Mouse (Mus musculus) embryo, embryonic 10 days (tissue): ENCODE results near the gene Zmym6.

Experiments used
- DNase-seq: peaks from one replicate; pipeline ENCODE4 v3.0.0-alpha.2; 2015; ENCODE audit warnings: low spot score

Gene Zmym6

DNA sequence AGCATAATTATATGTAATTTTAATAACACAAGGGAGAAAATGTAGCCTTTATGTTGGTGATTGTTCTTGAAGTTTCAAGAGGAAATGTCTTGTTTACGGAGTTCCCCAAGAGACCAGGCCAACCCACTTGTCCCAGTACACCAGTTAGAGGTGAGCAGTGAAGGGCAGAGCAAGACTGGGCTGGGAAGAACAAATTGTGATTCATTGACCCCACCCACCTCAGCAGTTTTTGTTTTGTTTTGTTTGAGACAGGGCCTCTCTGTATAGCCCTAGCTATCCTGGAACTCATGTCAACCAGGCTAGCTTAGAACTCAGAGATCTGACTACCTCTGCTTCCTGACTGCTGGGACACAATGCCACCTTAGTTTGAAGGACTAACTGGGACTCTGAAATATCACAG is 47.1 kb downstream of the Zmym6 start:
- no peak for DNase-seq

DNA sequence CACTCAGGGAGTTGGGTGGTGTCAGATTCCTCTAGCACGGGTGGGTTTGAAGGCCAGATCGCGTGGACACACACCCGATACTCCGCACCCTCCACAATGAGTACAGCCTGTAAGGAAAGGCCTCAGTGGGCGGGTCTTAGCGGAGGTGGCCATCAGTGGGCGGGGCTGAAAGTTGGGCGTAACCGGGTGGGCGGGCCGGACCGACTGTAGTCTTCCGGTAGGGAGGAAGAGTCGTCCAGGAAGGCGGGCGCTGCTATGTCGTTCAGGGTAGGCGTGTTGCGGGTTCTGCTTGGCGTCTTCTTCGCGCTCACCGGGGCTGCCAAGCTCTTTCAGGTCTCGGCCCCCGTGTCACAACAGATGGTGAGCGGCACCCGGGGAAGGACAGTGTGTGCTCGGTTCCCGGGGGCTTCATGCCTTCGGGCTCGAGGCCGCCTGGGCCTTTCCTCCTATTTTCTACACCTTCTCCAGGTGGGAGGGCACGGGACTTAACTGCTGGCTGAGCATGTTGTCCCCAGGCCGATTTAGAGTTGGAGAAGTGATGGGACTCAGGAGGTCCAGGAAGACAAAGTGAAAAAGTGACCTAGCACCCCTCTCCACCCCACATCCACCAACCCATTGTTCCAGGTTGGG is 48.8 kb downstream of the Zmym6 start:
- DNase-seq: peak; percentile 95

DNA sequence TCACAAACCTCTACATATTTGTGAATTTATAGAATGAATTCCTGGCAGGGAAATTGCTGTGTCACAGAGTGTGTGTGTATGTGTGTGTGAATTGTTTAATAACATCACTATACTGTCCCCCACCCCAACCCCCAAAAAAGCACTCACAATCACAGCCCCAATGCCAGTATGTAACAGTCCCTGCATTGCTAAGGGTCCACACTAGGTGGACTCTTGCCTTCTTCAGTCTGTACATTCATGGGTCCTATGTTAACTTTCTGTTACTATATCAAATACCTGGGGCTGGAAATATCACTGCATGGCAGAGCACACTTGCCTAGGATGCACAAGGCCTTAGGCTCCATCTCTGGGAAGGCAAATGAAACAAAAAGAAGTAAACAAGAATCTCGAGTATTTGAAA is 57.5 kb downstream of the Zmym6 start:
- DNase-seq: no peak

DNA sequence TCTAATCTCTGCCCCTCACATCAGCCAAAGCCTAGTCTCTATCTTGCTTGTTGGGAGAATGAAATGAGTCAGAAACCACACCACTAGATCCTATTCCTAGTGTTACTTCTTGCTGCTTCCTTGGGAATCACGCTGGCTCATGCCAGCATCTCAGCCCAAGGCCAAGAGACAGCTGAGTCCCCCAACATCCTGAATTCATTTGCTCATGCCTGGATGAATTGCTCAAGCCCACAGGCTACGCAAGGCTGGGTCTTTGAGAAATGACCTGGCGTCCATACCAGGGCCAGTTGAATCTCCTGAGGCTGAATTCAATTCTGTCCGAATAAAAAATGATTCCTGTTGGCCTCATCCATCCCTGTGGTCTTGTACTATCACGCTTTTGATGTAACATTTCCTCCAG is 60.4 kb downstream of the Zmym6 start:
- DNase-seq: no peak

DNA sequence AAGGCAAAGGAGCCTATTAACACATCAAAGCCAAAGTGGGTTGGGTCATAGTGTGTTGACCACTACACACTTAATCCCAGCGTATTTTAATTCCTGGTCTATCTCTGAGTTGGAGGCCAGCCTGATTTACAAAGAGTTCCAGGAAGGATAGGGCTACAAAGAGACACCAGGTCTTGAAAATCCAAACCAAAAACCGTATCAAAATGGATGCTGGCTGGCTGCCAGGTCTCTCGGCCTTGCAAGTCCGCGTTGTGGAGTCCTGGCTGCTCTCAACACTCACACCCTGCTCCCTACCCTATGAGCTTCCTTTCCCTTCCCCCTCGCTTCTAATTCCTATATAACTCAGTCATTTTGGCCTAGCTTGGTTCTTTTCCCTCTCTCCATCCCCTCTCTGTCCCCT is 61.3 kb downstream of the Zmym6 start:
- DNase-seq: no peak

DNA sequence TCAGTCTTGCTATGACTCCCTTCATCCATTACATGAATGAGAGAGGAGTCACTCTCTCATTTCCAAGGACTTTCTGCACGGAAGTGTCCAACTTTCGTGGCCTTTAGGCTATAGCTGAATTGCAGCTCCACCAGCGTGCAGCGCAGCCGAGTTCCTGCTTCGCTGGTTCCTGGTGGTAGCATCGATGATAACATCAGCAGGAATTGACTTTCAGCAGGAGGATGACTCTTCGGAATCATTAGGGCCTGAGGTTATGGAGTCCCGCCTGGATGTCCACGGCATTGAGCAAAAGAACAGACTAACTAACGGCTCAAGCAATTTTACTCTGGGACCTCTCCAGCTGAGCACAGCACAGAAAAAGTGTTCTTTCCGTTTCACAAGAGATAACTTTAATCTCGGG is 72.8 kb downstream of the Zmym6 start:
- no peak for DNase-seq

DNA sequence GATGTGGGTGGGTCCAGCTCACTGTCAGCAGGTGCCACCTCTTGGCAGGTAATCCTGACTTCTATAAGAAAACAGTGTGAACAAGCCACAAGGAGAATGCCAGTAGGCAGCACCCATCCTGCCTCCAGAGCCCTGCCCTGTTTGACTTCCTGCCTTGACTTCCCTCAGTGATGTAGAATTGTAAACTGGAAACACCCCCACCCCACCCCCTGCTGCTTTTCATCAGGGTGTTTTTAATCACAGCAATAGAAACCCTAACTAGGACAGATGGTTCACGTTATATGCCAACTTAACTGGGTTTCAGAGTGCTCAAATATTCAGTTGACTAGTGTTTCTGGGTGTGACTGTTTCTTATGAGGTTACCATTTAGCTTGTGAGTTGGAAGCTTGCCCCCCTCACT is 76.2 kb downstream of the Zmym6 start:
- no peak for DNase-seq

DNA sequence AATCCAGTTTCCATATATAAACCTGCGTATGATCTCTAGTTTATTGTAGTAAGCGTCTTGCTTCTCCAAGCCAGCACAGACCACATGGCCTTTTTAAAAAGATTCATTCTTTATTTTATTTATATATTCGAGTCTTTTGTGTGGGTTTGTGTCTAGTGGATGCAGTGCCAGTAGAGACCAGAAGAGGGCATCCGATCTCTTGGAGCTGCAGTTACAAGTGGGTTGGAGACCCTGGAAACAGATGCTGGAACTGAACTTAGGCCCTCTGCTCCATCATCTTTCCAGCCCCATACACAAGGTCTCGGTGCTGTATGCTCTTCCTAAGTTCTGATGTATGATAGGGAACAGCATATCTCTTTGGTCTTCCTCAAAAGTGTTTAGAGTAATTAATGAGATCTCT is 78.6 kb downstream of the Zmym6 start:
- DNase-seq: peak; percentile 11

DNA sequence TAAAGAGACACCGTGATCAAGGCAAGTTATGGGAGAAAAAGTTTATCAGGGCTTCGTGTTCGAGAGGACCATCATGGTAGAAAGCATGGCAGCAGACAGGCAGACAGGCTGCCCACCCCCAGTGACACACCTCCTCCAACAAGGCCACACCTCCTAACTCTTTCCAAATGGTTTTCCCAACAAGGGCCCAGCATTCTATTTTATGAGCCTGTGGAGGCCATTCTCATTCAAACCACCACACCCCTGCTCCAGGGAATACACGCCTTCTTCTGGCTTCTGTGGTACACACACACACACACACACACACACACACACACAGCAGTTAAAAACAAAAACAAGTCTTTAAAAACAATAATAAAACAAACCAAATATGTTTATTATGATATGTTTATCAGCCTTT is 80.6 kb downstream of the Zmym6 start:
- no peak for DNase-seq

DNA sequence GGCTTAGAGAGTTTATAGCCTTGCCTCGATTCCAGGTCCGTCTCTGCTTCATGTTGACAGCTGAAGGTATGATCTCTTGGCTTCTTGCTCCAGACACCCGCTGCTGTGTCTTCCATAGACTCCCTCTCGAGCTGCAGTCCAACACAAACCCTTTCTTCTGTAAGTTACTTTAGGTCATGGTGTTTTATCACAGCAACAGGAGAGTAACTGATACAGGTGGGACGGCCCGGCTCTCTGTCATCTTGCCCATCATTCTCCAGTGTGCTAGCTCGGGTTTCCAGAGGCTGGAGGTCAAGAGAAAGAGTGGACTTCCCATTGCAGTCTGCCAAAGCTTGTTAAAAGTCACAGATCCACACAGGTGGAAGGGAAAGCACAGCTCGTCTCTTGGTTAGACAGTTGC is 86.7 kb downstream of the Zmym6 start:
- DNase-seq: no peak

DNA sequence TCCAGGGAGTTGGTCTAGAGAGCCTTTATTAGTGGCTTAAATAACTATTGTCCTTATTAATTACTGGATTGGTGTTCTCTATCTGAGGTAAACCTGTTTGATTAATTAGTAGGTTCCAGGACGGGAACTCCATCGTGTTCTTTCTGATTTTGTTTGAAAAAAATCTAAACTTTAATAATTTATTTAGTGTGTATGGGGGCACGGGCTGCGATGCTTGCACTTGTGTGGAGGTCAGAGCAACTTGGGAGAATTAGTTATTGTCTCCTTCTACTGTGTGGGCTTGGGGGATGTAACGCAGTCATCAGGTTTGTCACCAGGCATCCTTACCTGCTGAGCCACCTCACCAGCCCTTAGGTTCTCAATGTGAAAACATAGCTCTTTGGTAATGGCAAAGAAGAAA is 89.9 kb downstream of the Zmym6 start:
- no peak for DNase-seq

DNA sequence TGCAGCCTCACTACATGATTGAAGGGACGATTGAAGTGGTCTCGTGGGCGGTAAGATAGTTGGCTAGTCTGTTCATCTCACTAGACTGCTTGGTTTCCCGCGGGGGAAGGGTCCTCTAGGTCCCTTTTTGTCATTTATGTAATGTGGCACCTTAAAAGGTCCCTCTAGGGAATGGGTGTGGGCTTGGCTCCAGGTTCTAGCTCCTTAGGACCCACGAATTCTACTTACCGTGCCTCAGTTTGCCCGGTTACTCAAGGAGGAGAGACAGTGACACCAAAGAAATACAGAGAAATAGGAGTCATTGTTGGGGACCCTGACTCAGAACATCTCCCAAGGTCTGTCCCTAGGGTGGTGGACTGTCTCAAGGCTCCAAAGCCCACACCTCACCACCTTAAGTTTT is 90.5 kb downstream of the Zmym6 start:
- no peak for DNase-seq

DNA sequence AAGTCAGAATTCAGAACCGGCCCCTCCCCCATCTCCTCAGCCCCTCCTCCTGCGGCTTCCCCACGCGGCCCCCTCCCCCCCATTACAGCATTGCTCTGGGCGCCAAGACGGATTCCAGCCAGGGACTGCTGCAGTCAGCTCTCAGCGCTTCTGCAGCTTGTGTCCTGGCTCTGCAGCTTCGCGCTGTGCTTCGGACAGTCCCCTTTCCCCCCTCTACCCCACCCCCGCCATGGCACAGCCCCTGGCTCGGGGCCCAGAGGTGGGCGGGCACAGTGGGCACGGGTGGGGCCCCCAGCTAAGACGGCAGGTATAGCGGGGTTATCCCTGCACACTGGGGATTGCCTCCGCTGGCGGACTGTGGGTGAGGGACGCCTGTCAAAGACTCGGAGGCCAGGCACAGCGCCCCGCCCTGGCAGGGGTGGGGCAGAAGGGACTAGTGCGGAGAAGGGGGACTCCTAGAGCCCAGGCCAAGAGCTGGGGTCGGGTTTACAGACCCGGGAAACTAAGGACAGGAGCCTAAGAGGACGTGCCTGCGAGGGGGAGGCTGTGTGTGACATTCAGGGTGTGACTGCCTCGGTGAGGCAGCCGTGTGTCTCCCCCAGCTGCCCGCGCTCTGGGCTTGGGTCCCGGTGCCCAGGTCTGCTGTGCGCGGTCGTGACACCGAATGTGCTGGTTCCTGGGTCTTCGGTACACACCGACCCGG is 91.2 kb downstream of the Zmym6 start:
- DNase-seq: peak; percentile 72

DNA sequence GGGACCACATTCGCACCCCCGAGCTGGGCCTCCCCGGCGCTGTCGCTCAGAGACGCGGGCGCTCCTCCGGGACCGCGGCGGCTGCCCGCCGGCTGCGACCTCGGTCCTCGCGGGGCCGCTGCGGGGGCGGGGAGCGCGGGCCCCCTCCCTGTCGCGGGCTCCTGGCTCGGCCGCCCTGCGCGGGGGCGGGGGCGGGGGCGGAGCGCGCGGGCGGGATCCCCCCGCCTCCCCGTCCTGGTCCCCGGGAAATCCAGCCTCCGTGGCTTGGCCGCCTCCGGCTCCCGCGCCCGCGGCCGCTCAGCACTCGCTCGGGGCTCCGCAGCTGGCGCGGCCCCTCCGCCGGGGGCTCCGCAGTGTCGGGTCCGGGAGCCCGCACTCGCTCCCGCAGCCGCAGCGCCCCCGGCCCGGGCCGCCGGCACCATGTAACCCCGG is 91.7 kb downstream of the Zmym6 start, which contains the start of gene Dlgap3:
Gene Dlgap3, plus strand, starts transcription at position 291 of the 432 bp plus-strand sequence.
- peak; percentile 17 for DNase-seq

DNA sequence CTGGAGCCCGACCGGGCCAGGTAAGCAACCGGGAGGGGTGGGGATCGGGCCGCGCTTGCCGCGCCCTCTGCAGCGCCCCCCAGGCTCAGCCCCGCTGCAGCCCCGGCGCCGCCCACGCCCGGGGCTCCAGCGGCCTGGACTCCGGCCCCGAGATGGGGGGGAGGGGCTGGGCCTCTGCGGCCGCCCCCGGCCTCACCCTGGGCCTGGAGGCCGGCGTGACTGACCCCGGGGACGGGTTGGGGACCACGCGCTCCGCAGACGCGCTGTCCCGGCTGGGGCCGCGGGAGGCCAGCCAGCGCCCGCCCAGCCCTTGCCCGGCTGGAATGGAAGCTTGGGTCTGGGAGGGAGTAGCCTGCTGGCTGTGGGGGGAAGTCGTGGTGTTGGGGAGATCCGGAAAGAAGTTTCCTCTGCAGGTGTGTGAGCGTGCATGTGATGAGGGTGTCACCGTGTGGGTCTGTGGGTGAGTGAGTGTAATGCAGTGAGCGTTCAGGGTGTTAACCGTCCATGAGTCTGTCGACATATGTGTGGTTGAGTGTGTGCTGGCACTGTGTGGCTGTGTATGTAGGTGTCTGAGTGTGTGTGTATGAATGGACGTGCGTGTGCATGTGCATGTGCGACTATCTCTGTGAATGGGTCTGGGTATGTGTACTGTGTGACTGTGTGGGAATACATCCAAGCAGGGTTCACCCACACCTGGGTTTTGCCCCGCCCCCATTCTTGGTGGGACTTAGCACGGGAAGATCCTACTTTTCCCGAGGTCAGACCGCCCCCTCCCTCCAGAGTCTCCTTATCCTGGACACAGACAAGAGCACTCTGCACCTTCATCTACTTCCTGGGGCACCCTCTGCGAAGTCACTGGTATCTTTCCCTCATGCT is 92.4 kb downstream of the Zmym6 start:
- DNase-seq: peak; percentile 12

DNA sequence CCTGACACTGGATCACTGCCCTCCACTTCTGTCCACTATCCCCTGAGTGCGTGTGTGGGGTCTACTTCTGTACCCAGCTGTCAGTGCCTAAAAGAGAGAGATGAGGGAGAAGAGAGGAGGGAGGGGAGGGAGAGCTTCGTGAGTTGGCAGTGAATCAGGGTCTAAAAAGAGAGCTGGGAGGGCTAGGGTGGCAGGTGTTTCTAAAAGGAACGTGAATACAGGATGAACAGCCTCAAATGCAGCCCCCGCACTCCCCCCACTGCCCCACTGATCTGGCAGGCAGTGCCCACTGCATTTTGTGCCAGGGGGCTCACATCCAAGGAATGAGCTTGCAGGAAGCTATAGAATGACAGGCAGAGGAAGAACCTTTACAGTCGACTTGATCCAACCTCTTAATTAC is 93.7 kb downstream of the Zmym6 start:
- DNase-seq: no peak

DNA sequence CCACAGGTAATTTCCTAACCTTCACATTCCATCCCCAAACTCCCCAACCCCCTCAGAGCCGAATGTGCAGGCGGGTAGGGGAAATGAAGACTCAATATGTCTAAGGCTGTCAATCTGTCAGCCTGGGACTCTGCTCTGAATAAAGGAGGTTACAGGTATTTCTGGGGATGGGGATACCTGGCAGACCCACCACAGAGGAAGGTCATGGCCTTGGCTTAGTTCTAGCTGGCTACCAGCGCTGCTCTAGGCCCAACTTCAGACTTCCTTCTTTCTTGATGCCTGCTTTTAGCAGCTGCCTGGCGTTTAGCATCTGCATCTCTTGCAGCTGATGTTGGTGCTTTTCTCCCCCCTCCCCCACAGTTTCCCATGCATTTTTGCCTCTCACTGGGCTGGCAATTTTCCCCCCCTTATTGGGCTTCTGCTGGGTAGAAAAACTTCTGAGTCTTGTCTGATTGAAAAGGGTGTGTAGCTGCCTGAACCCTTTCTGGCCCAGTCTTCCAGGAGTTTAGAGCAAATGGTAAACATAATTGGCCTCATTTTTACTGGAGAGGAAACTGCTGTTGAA is 94.2 kb downstream of the Zmym6 start:
- no peak for DNase-seq

DNA sequence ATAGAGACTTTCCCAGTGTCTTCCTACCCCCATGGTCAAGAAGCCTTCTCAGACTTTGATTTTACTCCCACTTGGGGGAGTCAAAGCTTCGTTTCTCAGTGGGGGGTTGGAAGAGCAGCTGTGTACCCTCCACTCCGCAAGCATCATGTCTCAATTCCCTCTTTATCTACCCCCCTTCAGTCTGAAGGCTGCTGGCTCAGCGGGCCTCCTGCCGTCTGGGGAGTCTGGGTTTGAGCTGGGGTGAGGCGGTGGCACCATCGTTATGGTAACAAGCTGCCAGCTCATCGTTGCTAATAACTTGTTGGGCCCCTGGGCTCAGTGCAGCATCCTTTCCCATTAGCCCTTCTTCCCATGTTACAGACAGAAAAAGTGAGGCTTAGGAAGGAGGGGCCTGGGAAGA is 94.9 kb downstream of the Zmym6 start:
- DNase-seq: no peak

DNA sequence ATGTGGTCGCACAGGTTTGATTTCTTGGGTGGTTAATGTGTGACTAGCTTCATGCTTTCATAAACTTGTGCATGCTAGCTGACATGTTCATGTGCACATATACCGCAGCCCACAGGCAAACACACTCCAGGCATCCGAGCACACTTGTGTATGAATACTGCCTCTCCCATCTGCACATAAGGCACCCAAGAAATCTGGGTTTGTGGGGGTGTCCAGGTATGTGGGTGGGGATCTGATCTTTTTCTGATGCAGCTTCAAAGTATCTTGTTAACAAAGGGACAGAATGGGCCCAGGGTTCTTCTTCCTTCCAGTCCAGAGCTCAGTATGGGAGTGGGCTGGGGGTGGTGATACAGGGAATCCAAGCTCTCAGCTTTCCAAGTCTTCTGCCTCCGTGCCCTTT is 95.4 kb downstream of the Zmym6 start:
- DNase-seq: no peak

DNA sequence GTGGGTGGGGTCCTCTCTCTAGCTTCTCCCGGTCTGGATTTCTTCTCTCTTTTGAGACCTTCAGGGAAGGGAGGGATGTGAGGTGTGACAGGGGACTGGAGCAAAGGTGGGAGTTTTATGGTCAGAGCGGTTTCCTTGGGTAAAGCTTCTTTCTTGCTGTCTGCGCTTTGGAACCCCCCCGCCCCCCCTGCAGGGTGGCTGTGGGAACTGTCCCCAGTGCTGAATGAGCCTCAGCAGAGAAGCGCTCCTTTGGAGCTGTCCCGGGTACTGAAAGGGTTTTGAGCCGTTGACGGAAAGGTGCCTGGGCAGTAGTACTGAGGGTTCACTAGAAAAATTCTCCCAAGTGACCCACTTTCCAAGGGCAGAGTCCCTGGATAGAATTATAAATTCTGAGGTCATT is 96.3 kb downstream of the Zmym6 start:
- peak; percentile 81 for DNase-seq
